In genomic region chr1:191956261-191956660, GRCm38 (mm10) we compare ENCODE assay signal across 9 mouse cellular contexts. TPM values are rescaled to one million over a fixed set of nuclear protein-coding genes. Genes with fewer than 3 reads are reported as not detected.
DNase-seq lines count a peak whose midpoint lies in the region; ATAC-seq and TF ChIP-seq lines count a peak whose summit lies in the region.
"Had no signal": no experiment of that assay in that cellular context is flagged by ENCODE, and none has a peak within 500 bp of the region (broad histone marks: within the 10 kb centered on the region; RNA-seq: fewer than 3 reads in every experiment).

No protein-coding gene starts in this region.

- no peak overlapping the region for H3K9ac ChIP-seq in heart, embryonic 14.5 days (ENCODE audit: low read length)
- no peak overlapping the region for H3K9ac ChIP-seq in neural tube, embryonic 15.5 days (replicated peaks)
- H3K9ac ChIP-seq in midbrain, embryonic 16.5 days (ENCODE audit: low read depth, low read length) = no peak overlapping the region

- H3K9me3 ChIP-seq in heart, embryonic 14.5 days (ENCODE audit: control insufficient read depth, low read length) = no peaks in the 10 kb centered on the region
- no peaks in the 10 kb centered on the region for H3K9me3 ChIP-seq in limb, embryonic 10.5 days (replicated peaks)
- no peaks in the 10 kb centered on the region for H3K9me3 ChIP-seq in neural tube, embryonic 15.5 days (replicated peaks)
- H3K9me3 ChIP-seq in midbrain, embryonic 16.5 days (replicated peaks; ENCODE audit: control insufficient read depth, low read length, poor library complexity, severe bottlenecking) = no peaks in the 10 kb centered on the region

- no peaks in the 10 kb centered on the region for H3K27me3 ChIP-seq in heart, embryonic 14.5 days (ENCODE audit: control insufficient read depth, insufficient read depth, low read length)
- H3K27me3 ChIP-seq in limb, embryonic 10.5 days (ENCODE audit: low read depth, poor library complexity, severe bottlenecking) = no peaks in the 10 kb centered on the region
- no peaks in the 10 kb centered on the region for H3K27me3 ChIP-seq in neural tube, embryonic 15.5 days (replicated peaks)
- no peaks in the 10 kb centered on the region for H3K27me3 ChIP-seq in midbrain, embryonic 16.5 days (ENCODE audit: control insufficient read depth, insufficient read depth, low read depth, low read length)

- H3K4me1 ChIP-seq in heart, embryonic 14.5 days (ENCODE audit: control insufficient read depth in 2 of 2, insufficient read depth in 2 of 2, low read length in 2 of 2) = peaks cover 0 to 3% of the 10 kb centered on the region in 2 experiments; a peak in 1 of 4 replicates
- peaks cover 10% of the 10 kb centered on the region; the same call in 1 of the 2 replicates for H3K4me1 ChIP-seq in limb, embryonic 10.5 days
- H3K4me1 ChIP-seq in neural tube, embryonic 15.5 days = no peaks in the 10 kb centered on the region
- no peaks in the 10 kb centered on the region for H3K4me1 ChIP-seq in midbrain, embryonic 16.5 days (ENCODE audit: control insufficient read depth, insufficient read depth, low read length)

- TF ChIP-seq CTCF in layer of hippocampus, adult 2 months (conservative IDR thresholded peaks at IDR 0.05) = no peak

- DNase-seq in layer of hippocampus, adult 2 months (ENCODE audit: low spot score in 2 of 2) = no peak
- DNase-seq in layer of hippocampus, adult 18-20 months (ENCODE audit: low spot score in 2 of 2) = no peak
- no peak for DNase-seq in limb, embryonic 10.5 days (ENCODE audit: low spot score)
- no peak for DNase-seq in left cerebral cortex, adult 8-10 months (ENCODE audit: low spot score in 2 of 2)
- DNase-seq in adrenal gland, adult 18-20 months (ENCODE audit: low spot score in 2 of 2) = no peak

- H3K4me2 ChIP-seq in heart, embryonic 14.5 days (ENCODE audit: low read length) = no peak overlapping the region
- no peak overlapping the region for H3K4me2 ChIP-seq in neural tube, embryonic 15.5 days
- H3K4me2 ChIP-seq in midbrain, embryonic 16.5 days (ENCODE audit: low read length) = no peak overlapping the region

- no peak for ATAC-seq in heart, embryonic 14.5 days (ENCODE audit: insufficient number of reproducible peaks, insufficient read depth, low FRiP score, low read depth)
- ATAC-seq in neural tube, embryonic 15.5 days (ENCODE audit: low FRiP score) = no peak
- no peak for ATAC-seq in midbrain, embryonic 16.5 days

- no peaks in the 10 kb centered on the region for H3K36me3 ChIP-seq in heart, embryonic 14.5 days (ENCODE audit: control insufficient read depth, insufficient read depth, low read length)
- H3K36me3 ChIP-seq in limb, embryonic 10.5 days = no peaks in the 10 kb centered on the region
- no peaks in the 10 kb centered on the region for H3K36me3 ChIP-seq in neural tube, embryonic 15.5 days
- H3K36me3 ChIP-seq in midbrain, embryonic 16.5 days (ENCODE audit: control insufficient read depth, insufficient read depth, low read length) = no peaks in the 10 kb centered on the region

- peak overlapping the region; percentile 72 for H3K27ac ChIP-seq in layer of hippocampus, adult 2 months
- H3K27ac ChIP-seq in heart, embryonic 14.5 days (replicated peaks in 1 of 2; ENCODE audit: control insufficient read depth in 1 of 2, insufficient read depth in 1 of 2, low read depth in 2 of 2, low read length in 2 of 2) = peak overlapping the region; percentile 53 to 64; a peak in 3 of 4 replicates
- H3K27ac ChIP-seq in limb, embryonic 10.5 days = peak overlapping the region; percentile 61
- peak overlapping the region; percentile 45 for H3K27ac ChIP-seq in neural tube, embryonic 15.5 days (replicated peaks)
- H3K27ac ChIP-seq in midbrain, embryonic 16.5 days (ENCODE audit: low read length) = no peak overlapping the region

- 71% methylated on average over 3 of the region's 3 CpGs for WGBS in heart, embryonic 14.5 days
- 73% methylated on average over 3 of the region's 3 CpGs for WGBS in limb, embryonic 10.5 days
- 82% methylated on average over 3 of the region's 3 CpGs for WGBS in neural tube, embryonic 15.5 days
- 81% methylated on average over 3 of the region's 3 CpGs for WGBS in midbrain, embryonic 16.5 days

- H3K4me3 ChIP-seq in layer of hippocampus, adult 2 months = no peak overlapping the region
- no peak overlapping the region for H3K4me3 ChIP-seq in heart, embryonic 14.5 days (ENCODE audit: control insufficient read depth in 1 of 2, insufficient read depth in 1 of 2, low read depth in 1 of 2, low read length in 2 of 2)
- H3K4me3 ChIP-seq in limb, embryonic 10.5 days = no peak overlapping the region
- H3K4me3 ChIP-seq in neural tube, embryonic 15.5 days (replicated peaks) = no peak overlapping the region
- H3K4me3 ChIP-seq in midbrain, embryonic 16.5 days (ENCODE audit: low read depth, low read length) = no peak overlapping the region

RNA-seq across cellular contexts. Expression of gene Rd3, which starts 20.9 kb away (rescaled TPM):
- total RNA-seq in layer of hippocampus, adult 2 months (2021) = under 1 TPM; 0.33 to 0.44 TPM
- under 1 TPM; 0.35 to 0.46 TPM for total RNA-seq in layer of hippocampus, adult 18-20 months (2021)
- polyA plus RNA-seq in heart, embryonic 14.5 days (2014; fragmentation: Nextera tagmentation; extraction: Ambion mirVana) = 4.4 and 7.0 TPM in 2 replicates
- polyA plus RNA-seq in limb, embryonic 10.5 days (2016; fragmentation: Nextera tagmentation; extraction: Ambion mirVana) = 0.06 TPM in 1 of 2 replicates, not detected in the other
- 1.9 and 2.1 TPM in 2 replicates for polyA plus RNA-seq in neural tube, embryonic 15.5 days (2015; fragmentation: Nextera tagmentation; extraction: Ambion mirVana)
- polyA plus RNA-seq in midbrain, embryonic 16.5 days (2015; fragmentation: Nextera tagmentation; extraction: Ambion mirVana) = 2.5 and 3.0 TPM in 2 replicates
- under 1 TPM; 0.09 to 0.42 (median 0.27) TPM for total RNA-seq in left cerebral cortex, adult 8-10 months (2022)
- total RNA-seq in adrenal gland, adult 18-20 months (2021) = under 1 TPM in 1 of 2 experiments, not detected in 1; 0.17 TPM
- total RNA-seq: MEL had no signal

RNA-seq across cellular contexts. Expression of gene Slc30a1, which starts 49.7 kb away (rescaled TPM):
- total RNA-seq in layer of hippocampus, adult 2 months (2021) = 10 to 100 TPM; 35.5 to 37.1 TPM
- 10 to 100 TPM; 27.1 to 30.5 TPM for total RNA-seq in layer of hippocampus, adult 18-20 months (2021)
- 3.1 and 3.6 TPM in 2 replicates for polyA plus RNA-seq in heart, embryonic 14.5 days (2014; fragmentation: Nextera tagmentation; extraction: Ambion mirVana)
- 1.5 and 2.1 TPM in 2 replicates for polyA plus RNA-seq in limb, embryonic 10.5 days (2016; fragmentation: Nextera tagmentation; extraction: Ambion mirVana)
- polyA plus RNA-seq in neural tube, embryonic 15.5 days (2015; fragmentation: Nextera tagmentation; extraction: Ambion mirVana) = 3.6 and 4.1 TPM in 2 replicates
- 2.3 and 2.8 TPM in 2 replicates for polyA plus RNA-seq in midbrain, embryonic 16.5 days (2015; fragmentation: Nextera tagmentation; extraction: Ambion mirVana)
- 10 to 100 TPM; 32.2 to 42.0 (median 35.1) TPM for total RNA-seq in left cerebral cortex, adult 8-10 months (2022)
- total RNA-seq in adrenal gland, adult 18-20 months (2021) = 10 to 100 TPM; 15.9 to 19.1 TPM
